Mouse (Mus musculus): ENCODE measurements around the gene Ccnt1.
"Not testable (repeated sequence)": the region's sequence is repeated elsewhere in the genome, so short reads cannot be mapped to it uniquely, and the experiment has no call there.

The Ccnt1 gene

GRCm38 (mm10) chr15:98546843-98547242 lies 23.9 kb downstream of the Ccnt1 start:
- in situ Hi-C loops (cut with MboI, MseI), result loop anchor here (25.0 kb wide), 1 partner anchor 1440 kb away; no protein-coding TSS in a partner anchor

GRCm38 (mm10) chr15:98545151-98545550 lies 25.6 kb downstream of the Ccnt1 start:
- in situ Hi-C loops (cut with MboI, MseI), result loop anchor here (25.0 kb wide), 1 partner anchor 1442 kb away; no protein-coding TSS in a partner anchor

- in situ Hi-C loops (cut with MboI, MseI), result loop anchor here (25.0 kb wide), 1 partner anchor 1444 kb away; no protein-coding TSS in a partner anchor
These were observed 27.4 kb downstream of the Ccnt1 start for GRCm38 (mm10) chr15:98543341-98543740.

GRCm38 (mm10) chr15:98541064-98541463 lies 29.7 kb downstream of the Ccnt1 start:
- in situ Hi-C loops (cut with MboI, MseI), result loop anchor here (25.0 kb wide), 1 partner anchor 1446 kb away; no protein-coding TSS in a partner anchor

GRCm38 (mm10) chr15:98537923-98538322 lies 32.8 kb downstream of the Ccnt1 start:
- in situ Hi-C loops (cut with MboI, MseI), result loop anchor here (25.0 kb wide), 1 partner anchor 1449 kb away; no protein-coding TSS in a partner anchor

- in situ Hi-C loops (cut with MboI, MseI), result loop anchor here (25.0 kb wide), 1 partner anchor 1450 kb away; no protein-coding TSS in a partner anchor
These were observed 33.8 kb downstream of the Ccnt1 start for GRCm38 (mm10) chr15:98536828-98537510.

GRCm38 (mm10) chr15:98535921-98536320 lies 34.8 kb downstream of the Ccnt1 start:
- in situ Hi-C loops (cut with MboI, MseI), result loop anchor here (25.0 kb wide), 1 partner anchor 1451 kb away; no protein-coding TSS in a partner anchor

- in situ Hi-C loops (cut with MboI, MseI), result loop anchor here (25.0 kb wide), 1 partner anchor 1453 kb away; no protein-coding TSS in a partner anchor
These were observed 36.7 kb downstream of the Ccnt1 start, which contains the start of gene Kansl2 for GRCm38 (mm10) chr15:98533881-98534627. Gene Kansl2 (minus strand): TSS chr15:98534264.

- in situ Hi-C loops (cut with MboI, MseI), result loop anchor here (25.0 kb wide), 1 partner anchor 1454 kb away; no protein-coding TSS in a partner anchor
These were observed 37.6 kb downstream of the Ccnt1 start for GRCm38 (mm10) chr15:98533035-98533531.

- in situ Hi-C loops (cut with MboI, MseI), result loop anchor here (25.0 kb wide), 1 partner anchor 1455 kb away; no protein-coding TSS in a partner anchor
These were observed 38.4 kb downstream of the Ccnt1 start for GRCm38 (mm10) chr15:98532281-98532680.

GRCm38 (mm10) chr15:98528066-98528563 lies 42.6 kb downstream of the Ccnt1 start:
- in situ Hi-C loops (cut with MboI, MseI), result loop anchor here (25.0 kb wide), 1 partner anchor 1459 kb away; no protein-coding TSS in a partner anchor

GRCm38 (mm10) chr15:98527056-98527771 lies 43.5 kb downstream of the Ccnt1 start:
- in situ Hi-C loops (cut with MboI, MseI), result loop anchor here (25.0 kb wide), 1 partner anchor 1460 kb away; no protein-coding TSS in a partner anchor

- in situ Hi-C loops (cut with MboI, MseI), result loop anchor here (25.0 kb wide), 1 partner anchor 1461 kb away; no protein-coding TSS in a partner anchor
These were observed 44.7 kb downstream of the Ccnt1 start for GRCm38 (mm10) chr15:98526057-98526456.

GRCm38 (mm10) chr15:98521245-98521644 lies 49.5 kb downstream of the Ccnt1 start:
- in situ Hi-C loops (cut with MboI, MseI), result no loop called here

- in situ Hi-C loops (cut with MboI, MseI), result no loop called here
These were observed 53.1 kb downstream of the Ccnt1 start for GRCm38 (mm10) chr15:98517380-98518355.

- in situ Hi-C loops (cut with MboI, MseI), result not testable (repeated sequence)
These were observed 55.9 kb downstream of the Ccnt1 start for GRCm38 (mm10) chr15:98514845-98515244.

- in situ Hi-C loops (cut with MboI, MseI), result no loop called here
These were observed 56.6 kb downstream of the Ccnt1 start for GRCm38 (mm10) chr15:98514146-98514545.

GRCm38 (mm10) chr15:98513676-98514075 lies 57.0 kb downstream of the Ccnt1 start:
- in situ Hi-C loops (cut with MboI, MseI), result not testable (repeated sequence)

GRCm38 (mm10) chr15:98512799-98513321 lies 57.9 kb downstream of the Ccnt1 start:
- in situ Hi-C loops (cut with MboI, MseI), result no loop called here
